Mouse (Mus musculus): ENCODE measurements at regions not wholly inside any gene's neighbourhood (a gene's known extent, or its start where the extent isn't known, plus 50 kb on each side); places are given as distances from the start of the nearest gene placed in this dataset.
A peak's percentile ranks its signal among the peaks of the same experiment; 100 is the strongest.

GRCm38 (mm10) chr10:97250167-97250566, 229.2 kb upstream of the Dcn start:
- Histone ChIP-seq H3K4me3 (ENCODE audit: low read depth, low read length) (no peak overlapping the region), H3K9me3 (replicated peaks; ENCODE audit: control insufficient read depth, low read length) (no peaks in the 10 kb centered on the region), H3K4me1 (ENCODE audit: control insufficient read depth, insufficient read depth, low read length) (no peaks in the 10 kb centered on the region), H3K4me2 (ENCODE audit: low read length) (no peak overlapping the region), H3K27me3 (replicated peaks; ENCODE audit: control insufficient read depth, insufficient read depth, low read length) (no peaks in the 10 kb centered on the region), H3K27ac (ENCODE audit: low read depth, low read length) (no peak overlapping the region), H3K9ac (ENCODE audit: low read length) (no peak overlapping the region), H3K36me3 (ENCODE audit: control insufficient read depth, insufficient read depth, low read length) (no peaks in the 10 kb centered on the region)
- DNase-seq (ENCODE audit: low spot score) (peak; percentile 7), ATAC-seq (no peak)
- WGBS = 49% methylated on average over 2 of the region's 2 CpGs

GRCm38 (mm10) chr10:97265959-97266517, 213.4 kb upstream of the Dcn start:
- Histone ChIP-seq H3K27me3 (replicated peaks; ENCODE audit: control insufficient read depth, insufficient read depth, low read length) (no peaks in the 10 kb centered on the region), H3K4me3 (ENCODE audit: low read depth, low read length) (no peak overlapping the region), H3K36me3 (ENCODE audit: control insufficient read depth, insufficient read depth, low read length) (no peaks in the 10 kb centered on the region), H3K9ac (ENCODE audit: low read length) (no peak overlapping the region), H3K4me2 (ENCODE audit: low read length) (no peak overlapping the region), H3K27ac (ENCODE audit: low read depth, low read length) (no peak overlapping the region), H3K9me3 (replicated peaks; ENCODE audit: control insufficient read depth, low read length) (no peaks in the 10 kb centered on the region), H3K4me1 (ENCODE audit: control insufficient read depth, insufficient read depth, low read length) (no peaks in the 10 kb centered on the region)
- DNase-seq (ENCODE audit: low spot score) (peak; percentile 74), ATAC-seq (peak; percentile 70)
- 56% methylated on average over 6 of the region's 6 CpGs for WGBS

- no peak overlapping the region for H3K4me3 ChIP-seq (ENCODE audit: low read depth, low read length)
- H3K9ac ChIP-seq (ENCODE audit: low read length) = no peak overlapping the region
- WGBS = 84% methylated on average over 2 of the region's 2 CpGs
- no peaks in the 10 kb centered on the region for H3K9me3 ChIP-seq (replicated peaks; ENCODE audit: control insufficient read depth, low read length)
- no peak overlapping the region for H3K4me2 ChIP-seq (ENCODE audit: low read length)
- H3K36me3 ChIP-seq (ENCODE audit: control insufficient read depth, insufficient read depth, low read length) = no peaks in the 10 kb centered on the region
- DNase-seq (ENCODE audit: low spot score) (no peak), ATAC-seq (no peak)
- no peaks in the 10 kb centered on the region for H3K4me1 ChIP-seq (ENCODE audit: control insufficient read depth, insufficient read depth, low read length)
- H3K27ac ChIP-seq (ENCODE audit: low read depth, low read length) = no peak overlapping the region
- no peaks in the 10 kb centered on the region for H3K27me3 ChIP-seq (replicated peaks; ENCODE audit: control insufficient read depth, insufficient read depth, low read length)
These were observed 197.0 kb upstream of the Dcn start for GRCm38 (mm10) chr10:97282416-97282815.

- ATAC-seq (no peak), DNase-seq (ENCODE audit: low spot score) (no peak)
- no peak overlapping the region for H3K9ac ChIP-seq (ENCODE audit: low read length)
- no peaks in the 10 kb centered on the region for H3K36me3 ChIP-seq (ENCODE audit: control insufficient read depth, insufficient read depth, low read length)
- H3K9me3 ChIP-seq (replicated peaks; ENCODE audit: control insufficient read depth, low read length) = no peaks in the 10 kb centered on the region
- WGBS = 76% methylated on average over 4 of the region's 4 CpGs
- H3K4me2 ChIP-seq (ENCODE audit: low read length) = no peak overlapping the region
- H3K27ac ChIP-seq (ENCODE audit: low read depth, low read length) = no peak overlapping the region
- H3K4me3 ChIP-seq (ENCODE audit: low read depth, low read length) = no peak overlapping the region
- H3K4me1 ChIP-seq (ENCODE audit: control insufficient read depth, insufficient read depth, low read length) = no peaks in the 10 kb centered on the region
- no peaks in the 10 kb centered on the region for H3K27me3 ChIP-seq (replicated peaks; ENCODE audit: control insufficient read depth, insufficient read depth, low read length)
These were observed 196.4 kb upstream of the Dcn start for GRCm38 (mm10) chr10:97282841-97283496.

GRCm38 (mm10) chr10:97304791-97305355, 174.5 kb upstream of the Dcn start:
- DNase-seq (ENCODE audit: low spot score) (no peak), ATAC-seq (no peak)
- no peak overlapping the region for H3K4me3 ChIP-seq (ENCODE audit: low read depth, low read length)
- no peaks in the 10 kb centered on the region for H3K4me1 ChIP-seq (ENCODE audit: control insufficient read depth, insufficient read depth, low read length)
- H3K9me3 ChIP-seq (replicated peaks; ENCODE audit: control insufficient read depth, low read length) = no peaks in the 10 kb centered on the region
- H3K36me3 ChIP-seq (ENCODE audit: control insufficient read depth, insufficient read depth, low read length) = no peaks in the 10 kb centered on the region
- H3K9ac ChIP-seq (ENCODE audit: low read length) = no peak overlapping the region
- H3K4me2 ChIP-seq (ENCODE audit: low read length) = no peak overlapping the region
- no peaks in the 10 kb centered on the region for H3K27me3 ChIP-seq (replicated peaks; ENCODE audit: control insufficient read depth, insufficient read depth, low read length)
- 78% methylated on average over 3 of the region's 3 CpGs for WGBS
- H3K27ac ChIP-seq (ENCODE audit: low read depth, low read length) = no peak overlapping the region

- H3K27ac ChIP-seq (ENCODE audit: low read depth, low read length) = no peak overlapping the region
- H3K36me3 ChIP-seq (ENCODE audit: control insufficient read depth, insufficient read depth, low read length) = no peaks in the 10 kb centered on the region
- DNase-seq (ENCODE audit: low spot score) (no peak), ATAC-seq (no peak)
- H3K9ac ChIP-seq (ENCODE audit: low read length) = no peak overlapping the region
- no peaks in the 10 kb centered on the region for H3K9me3 ChIP-seq (replicated peaks; ENCODE audit: control insufficient read depth, low read length)
- H3K27me3 ChIP-seq (replicated peaks; ENCODE audit: control insufficient read depth, insufficient read depth, low read length) = no peaks in the 10 kb centered on the region
- no peak overlapping the region for H3K4me3 ChIP-seq (ENCODE audit: low read depth, low read length)
- H3K4me2 ChIP-seq (ENCODE audit: low read length) = no peak overlapping the region
- H3K4me1 ChIP-seq (ENCODE audit: control insufficient read depth, insufficient read depth, low read length) = 0 out of 2 replicates have a peak, but pooled peaks cover 3% of the 10 kb centered on the region
- 94% methylated on average over 5 of the region's 5 CpGs for WGBS
These were observed 169.8 kb upstream of the Dcn start for GRCm38 (mm10) chr10:97309580-97309979.

- no peaks in the 10 kb centered on the region for H3K27me3 ChIP-seq (replicated peaks; ENCODE audit: control insufficient read depth, insufficient read depth, low read length)
- DNase-seq (ENCODE audit: low spot score) (no peak), ATAC-seq (peak; percentile 25)
- WGBS = 12% methylated on average over 12 of the region's 12 CpGs
- no peaks in the 10 kb centered on the region for H3K9me3 ChIP-seq (replicated peaks; ENCODE audit: control insufficient read depth, low read length)
- 0 out of 2 replicates have a peak, but pooled peaks cover 3% of the 10 kb centered on the region for H3K4me1 ChIP-seq (ENCODE audit: control insufficient read depth, insufficient read depth, low read length)
- peak overlapping the region; percentile 79 for H3K4me2 ChIP-seq (ENCODE audit: low read length)
- H3K9ac ChIP-seq (ENCODE audit: low read length) = peak overlapping the region; percentile 56
- H3K27ac ChIP-seq (ENCODE audit: low read depth, low read length) = peak overlapping the region; percentile 44; the same call in 1 of the 2 replicates
- peak overlapping the region; percentile 26 for H3K4me3 ChIP-seq (ENCODE audit: low read depth, low read length)
- H3K36me3 ChIP-seq (ENCODE audit: control insufficient read depth, insufficient read depth, low read length) = no peaks in the 10 kb centered on the region
These were observed 166.9 kb upstream of the Dcn start for GRCm38 (mm10) chr10:97312509-97312908.

GRCm38 (mm10) chr10:97312978-97313377, 166.4 kb upstream of the Dcn start:
- H3K9ac ChIP-seq (ENCODE audit: low read length) = peak overlapping the region; percentile 76
- ATAC-seq (peak; percentile 94), DNase-seq (ENCODE audit: low spot score) (peak; percentile 98)
- H3K27ac ChIP-seq (ENCODE audit: low read depth, low read length) = peak overlapping the region; percentile 98
- peak overlapping the region; percentile 79 for H3K4me2 ChIP-seq (ENCODE audit: low read length)
- WGBS = under 1% methylated on average over 17 of the region's 17 CpGs
- 0 out of 2 replicates have a peak, but pooled peaks cover 3% of the 10 kb centered on the region for H3K4me1 ChIP-seq (ENCODE audit: control insufficient read depth, insufficient read depth, low read length)
- H3K9me3 ChIP-seq (replicated peaks; ENCODE audit: control insufficient read depth, low read length) = no peaks in the 10 kb centered on the region
- H3K27me3 ChIP-seq (replicated peaks; ENCODE audit: control insufficient read depth, insufficient read depth, low read length) = no peaks in the 10 kb centered on the region
- peak overlapping the region; percentile 37 for H3K4me3 ChIP-seq (ENCODE audit: low read depth, low read length)
- no peaks in the 10 kb centered on the region for H3K36me3 ChIP-seq (ENCODE audit: control insufficient read depth, insufficient read depth, low read length)

- 0 out of 2 replicates have a peak, but pooled peaks cover 3% of the 10 kb centered on the region for H3K4me1 ChIP-seq (ENCODE audit: control insufficient read depth, insufficient read depth, low read length)
- peak overlapping the region; percentile 76 for H3K9ac ChIP-seq (ENCODE audit: low read length)
- ATAC-seq (peak; percentile 96), DNase-seq (ENCODE audit: low spot score) (peak; percentile 99)
- peak overlapping the region; percentile 98 for H3K27ac ChIP-seq (ENCODE audit: low read depth, low read length)
- peak overlapping the region; percentile 37 for H3K4me3 ChIP-seq (ENCODE audit: low read depth, low read length)
- H3K27me3 ChIP-seq (replicated peaks; ENCODE audit: control insufficient read depth, insufficient read depth, low read length) = no peaks in the 10 kb centered on the region
- no peaks in the 10 kb centered on the region for H3K36me3 ChIP-seq (ENCODE audit: control insufficient read depth, insufficient read depth, low read length)
- H3K9me3 ChIP-seq (replicated peaks; ENCODE audit: control insufficient read depth, low read length) = no peaks in the 10 kb centered on the region
- H3K4me2 ChIP-seq (ENCODE audit: low read length) = peak overlapping the region; percentile 79
- WGBS = 0% methylated on average over 13 of the region's 13 CpGs
These were observed 166.0 kb upstream of the Dcn start for GRCm38 (mm10) chr10:97313407-97313901.
